8 mouse cellular contexts compared by ENCODE assay signal in genomic region chr3:103393283-103394060, GRCm38 (mm10).
DNase-seq lines count a peak whose midpoint lies in the region; ATAC-seq and TF ChIP-seq lines count a peak whose summit lies in the region.

No protein-coding gene starts in this region.

- TF ChIP-seq EP300 in liver, embryonic 14.5 days (IDR thresholded peaks at IDR 0.05; ENCODE audit: low read depth): no peak

- H3K4me1 ChIP-seq in liver, embryonic 14.5 days (replicated peaks; ENCODE audit: control insufficient read depth in 2 of 2, insufficient read depth in 2 of 2, low read length in 1 of 2): no peaks in the 10 kb centered on the region
- H3K4me1 ChIP-seq in forebrain, embryonic 10.5 days: peaks cover 9% of the 10 kb centered on the region; the same call in 1 of the 2 replicates
- no peaks in the 10 kb centered on the region for H3K4me1 ChIP-seq in intestine, postnatal 0 days (replicated peaks; ENCODE audit: control insufficient read depth, insufficient read depth, low read length)
- no peaks in the 10 kb centered on the region for H3K4me1 ChIP-seq in neural tube, embryonic 15.5 days

- H3K4me3 ChIP-seq in liver, embryonic 14.5 days (ENCODE audit: insufficient read depth in 1 of 2, low read depth in 2 of 2, low read length in 2 of 2): no peak overlapping the region
- H3K4me3 ChIP-seq in forebrain, embryonic 10.5 days: no peak overlapping the region
- H3K4me3 ChIP-seq in intestine, postnatal 0 days (ENCODE audit: low read depth, low read length): no peak overlapping the region
- no peak overlapping the region for H3K4me3 ChIP-seq in neural tube, embryonic 15.5 days (replicated peaks)

- no peak overlapping the region for H3K4me2 ChIP-seq in liver, embryonic 14.5 days (ENCODE audit: low read depth)
- H3K4me2 ChIP-seq in intestine, postnatal 0 days (replicated peaks; ENCODE audit: low read depth): no peak overlapping the region
- H3K4me2 ChIP-seq in neural tube, embryonic 15.5 days: no peak overlapping the region

- no peak overlapping the region for H3K27ac ChIP-seq in liver, embryonic 14.5 days
- H3K27ac ChIP-seq in forebrain, embryonic 10.5 days: peak overlapping the region; percentile 48; the same call in 1 of the 2 replicates
- H3K27ac ChIP-seq in intestine, postnatal 0 days (ENCODE audit: low read depth, low read length): no peak overlapping the region
- H3K27ac ChIP-seq in neural tube, embryonic 15.5 days (replicated peaks): no peak overlapping the region

- ATAC-seq in liver, embryonic 14.5 days (ENCODE audit: insufficient read depth): no peak
- ATAC-seq in intestine, postnatal 0 days: no peak
- peak; percentile 57 for ATAC-seq in neural tube, embryonic 15.5 days (ENCODE audit: low FRiP score)

- no peak overlapping the region for H3K9ac ChIP-seq in liver, embryonic 14.5 days (replicated peaks)
- no peak overlapping the region for H3K9ac ChIP-seq in intestine, postnatal 0 days (ENCODE audit: low read depth, low read length)
- no peak overlapping the region for H3K9ac ChIP-seq in neural tube, embryonic 15.5 days (replicated peaks)

- DNase-seq in liver, embryonic 14.5 days (ENCODE audit: low read depth in 3 of 3, low spot score in 3 of 3): no peak
- no peak for DNase-seq in liver
- DNase-seq in forebrain, embryonic 10.5 days (ENCODE audit: extremely low spot score, low spot score): no peak
- no peak for DNase-seq in Muller cell, postnatal 12 days (ENCODE audit: inconsistent ontology term)
- DNase-seq in cerebellum, postnatal 4 days (ENCODE audit: low spot score in 2 of 2): no peak
- DNase-seq in layer of hippocampus, postnatal 14 days (ENCODE audit: low spot score in 2 of 2): no peak

- 65% methylated on average over 14 of the region's 14 CpGs for WGBS in liver, embryonic 14.5 days (ENCODE audit: insufficient replicate concordance)
- WGBS in forebrain, embryonic 10.5 days: 81% methylated on average over 14 of the region's 14 CpGs
- WGBS in intestine, postnatal 0 days: 83% methylated on average over 14 of the region's 14 CpGs
- WGBS in neural tube, embryonic 15.5 days: 85% methylated on average over 14 of the region's 14 CpGs

- H3K9me3 ChIP-seq in liver, embryonic 14.5 days (ENCODE audit: control insufficient read depth, low read length): no peaks in the 10 kb centered on the region
- no peaks in the 10 kb centered on the region for H3K9me3 ChIP-seq in forebrain, embryonic 10.5 days
- H3K9me3 ChIP-seq in intestine, postnatal 0 days (ENCODE audit: control insufficient read depth): no peaks in the 10 kb centered on the region
- H3K9me3 ChIP-seq in neural tube, embryonic 15.5 days (replicated peaks): no peaks in the 10 kb centered on the region

- H3K27me3 ChIP-seq in liver, embryonic 14.5 days (ENCODE audit: control insufficient read depth, insufficient read depth, low read length): no peaks in the 10 kb centered on the region
- 0 out of 2 replicates have a peak, but pooled peaks cover 4% of the 10 kb centered on the region for H3K27me3 ChIP-seq in forebrain, embryonic 10.5 days (ENCODE audit: poor library complexity, severe bottlenecking)
- H3K27me3 ChIP-seq in intestine, postnatal 0 days (replicated peaks; ENCODE audit: control insufficient read depth, insufficient read depth, low read length): no peaks in the 10 kb centered on the region
- H3K27me3 ChIP-seq in neural tube, embryonic 15.5 days (replicated peaks): no peaks in the 10 kb centered on the region

- H3K36me3 ChIP-seq in liver, embryonic 14.5 days (replicated peaks; ENCODE audit: control insufficient read depth, insufficient read depth, low read depth): no peaks in the 10 kb centered on the region
- H3K36me3 ChIP-seq in forebrain, embryonic 10.5 days (replicated peaks): no peaks in the 10 kb centered on the region
- no peaks in the 10 kb centered on the region for H3K36me3 ChIP-seq in intestine, postnatal 0 days (ENCODE audit: control insufficient read depth, insufficient read depth)
- H3K36me3 ChIP-seq in neural tube, embryonic 15.5 days: no peaks in the 10 kb centered on the region

- peak; percentile 54 for TF ChIP-seq CTCF in liver, embryonic 14.5 days (IDR thresholded peaks at IDR 0.05; ENCODE audit: low read depth)
- 0 out of 2 replicates have a peak, but pooled peaks have one; percentile 23 for TF ChIP-seq CTCF in intestine, postnatal 0 days (IDR thresholded peaks at IDR 0.05; ENCODE audit: low read depth)
